Mouse (Mus musculus) neural tube, embryonic 13.5 days (tissue): ENCODE data around the gene Kcnd2. TPM values are rescaled to one million over a fixed set of nuclear protein-coding genes. Genes with fewer than 3 reads are reported as not detected.
"Not testable (repeated sequence)": the region's sequence is repeated elsewhere in the genome, so short reads cannot be mapped to it uniquely, and the experiment has no call there.

ENCODE experiments used
- ATAC-seq: fragments of 200-750 bp; cut with Nextera tagmentation; 2 replicates; pipeline ENCODE4 v1.8.0; 2017; ENCODE audit warnings: low read depth, mild to moderate bottlenecking, moderate TSS enrichment, moderate library complexity
- H3K27ac ChIP-seq: fragments of 300-500 bp; sonication (generic); replicated peaks from 2 replicates; pipeline ENCODE4 v1.5.1; 2015; ENCODE audit warnings: moderate library complexity, mild to moderate bottlenecking, inconsistent platforms
- H3K27me3 ChIP-seq: fragments of 300-500 bp; sonication (generic); 2 replicates; pipeline ENCODE4 v1.6.1; 2015; ENCODE audit warnings: mild to moderate bottlenecking, inconsistent platforms
- H3K36me3 ChIP-seq: fragments of 300-500 bp; sonication (generic); 2 replicates; pipeline ENCODE4 v1.6.1; 2015; ENCODE audit warnings: mild to moderate bottlenecking, inconsistent platforms
- H3K4me1 ChIP-seq: fragments of 300-500 bp; sonication (generic); replicated peaks from 2 replicates; pipeline ENCODE4 v1.6.1; 2015; ENCODE audit warnings: inconsistent platforms
- H3K4me2 ChIP-seq: fragments of 300-500 bp; sonication (generic); 2 replicates; pipeline ENCODE4 v1.6.1; 2015; ENCODE audit warnings: inconsistent platforms, mild to moderate bottlenecking, moderate library complexity
- H3K4me3 ChIP-seq: fragments of 300-500 bp; sonication (generic); 2 replicates; pipeline ENCODE4 v1.5.1; 2015; ENCODE audit warnings: mild to moderate bottlenecking, inconsistent platforms
- H3K9ac ChIP-seq: fragments of 300-500 bp; sonication (generic); 2 replicates; pipeline ENCODE4 v1.6.1; 2015; ENCODE audit warnings: moderate library complexity, mild to moderate bottlenecking, inconsistent platforms
- H3K9me3 ChIP-seq: fragments of 300-500 bp; sonication (generic); 2 replicates; pipeline ENCODE4 v1.6.1; 2016; ENCODE audit warnings: inconsistent platforms
- WGBS: fragments of 180-500 bp; shearing (Covaris S2); methylation state at CpG from one replicate; pipeline ENCODE4 v1.1.7; 2015; 5-methylcytosine and 5-hydroxymethylcytosine counted together
- polyA plus RNA-seq: library from polyadenylated mRNA; unstranded; fragments of >200 nt; fragmentation: Nextera tagmentation; extraction: Ambion mirVana; gene quantifications from 2 replicates; pipeline ENCODE4 v1.2.1, GENCODE M21; 2015

Kcnd2 gene
- polyA plus RNA-seq, 1 experiment from 2014 or later: 14.8 TPM

DNA sequence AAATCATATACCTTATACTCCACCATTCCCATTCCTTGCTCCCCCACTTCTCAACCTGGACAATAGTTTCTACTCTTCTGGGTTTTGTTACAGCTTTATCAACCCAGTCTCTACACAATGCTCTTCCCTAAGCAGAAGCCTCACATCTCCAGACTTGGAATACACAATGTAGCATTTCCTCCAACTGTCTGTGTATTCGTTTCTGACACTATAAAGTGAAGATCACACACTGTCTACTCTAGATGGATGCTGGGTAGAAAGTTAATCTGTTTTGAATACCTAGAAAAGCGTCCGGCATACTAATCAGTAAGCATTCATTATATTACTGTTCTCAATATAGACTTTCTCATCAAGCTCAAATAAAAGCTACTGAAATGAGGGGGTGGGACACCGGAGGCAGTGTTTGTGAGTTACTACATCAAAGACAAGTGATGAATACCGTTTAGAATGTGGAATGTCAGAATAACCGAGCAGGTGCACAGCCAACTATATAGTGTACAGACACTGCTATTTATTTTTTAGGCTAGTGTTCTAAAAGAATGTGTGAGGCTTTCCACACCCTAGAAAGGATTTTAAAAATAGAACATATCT is 62.1 kb downstream of the Kcnd2 start:
- Histone ChIP-seq H3K4me2 (no peak overlapping the region), H3K4me3 (no peak overlapping the region), H3K4me1 (no peaks in the 10 kb centered on the region), H3K9me3 (peaks cover 4% of the 10 kb centered on the region; the same call in 1 of the 2 replicates), H3K27me3 (no peaks in the 10 kb centered on the region), H3K27ac (no peak overlapping the region), H3K9ac (no peak overlapping the region), H3K36me3 (no peaks in the 10 kb centered on the region)
- ATAC-seq: no peak
- 57% methylated on average over 6 of the region's 6 CpGs for WGBS

DNA sequence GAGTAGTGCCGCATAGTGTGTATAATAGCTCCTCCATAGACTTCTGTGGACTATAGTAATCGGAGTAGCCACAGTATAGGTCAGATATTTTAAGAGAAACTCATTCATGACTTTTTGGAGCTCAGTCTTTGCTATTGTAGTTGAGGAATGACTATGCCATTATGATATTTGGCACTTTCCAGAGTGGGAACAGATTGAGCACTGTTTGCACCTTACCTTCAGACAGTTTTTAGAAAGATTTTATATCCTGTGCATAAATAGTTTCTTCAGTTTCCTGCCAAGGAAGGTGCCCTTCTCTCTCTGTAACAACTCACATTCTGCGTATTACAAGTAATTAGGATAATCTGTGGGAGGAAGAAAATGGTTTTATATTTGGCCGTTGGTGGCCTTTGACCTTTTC is 89.6 kb downstream of the Kcnd2 start:
- Histone ChIP-seq H3K36me3 (no peaks in the 10 kb centered on the region), H3K27me3 (no peaks in the 10 kb centered on the region), H3K4me1 (no peaks in the 10 kb centered on the region), H3K4me3 (no peak overlapping the region), H3K4me2 (no peak overlapping the region), H3K9me3 (no peaks in the 10 kb centered on the region), H3K27ac (no peak overlapping the region), H3K9ac (no peak overlapping the region)
- WGBS: 95% methylated on average over 4 of the region's 4 CpGs
- no peak for ATAC-seq

DNA sequence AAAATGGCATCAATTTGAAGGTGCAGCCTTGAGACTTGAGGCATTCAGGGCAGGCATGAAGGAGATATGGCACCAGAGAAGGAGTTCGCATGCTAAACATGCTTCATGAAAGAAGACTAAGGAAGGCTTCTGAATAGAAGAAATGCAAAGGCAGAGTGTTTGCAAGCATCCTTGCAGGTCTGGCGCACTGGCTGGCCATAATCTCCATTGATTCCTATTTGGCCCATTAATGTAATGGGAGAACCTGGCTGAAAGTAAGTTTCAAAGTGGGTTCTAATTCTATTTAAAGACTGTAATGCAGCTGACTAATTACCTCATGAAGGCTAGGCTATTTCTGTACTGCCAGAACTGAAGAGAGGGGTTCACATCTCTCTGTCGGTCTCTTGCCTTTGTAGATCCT is 94.9 kb downstream of the Kcnd2 start:
- ATAC-seq: no peak
- Histone ChIP-seq H3K4me1 (no peaks in the 10 kb centered on the region), H3K4me3 (no peak overlapping the region), H3K4me2 (no peak overlapping the region), H3K27ac (no peak overlapping the region), H3K27me3 (no peaks in the 10 kb centered on the region), H3K9me3 (no peaks in the 10 kb centered on the region), H3K36me3 (no peaks in the 10 kb centered on the region), H3K9ac (no peak overlapping the region)
- WGBS: 91% methylated on average over 3 of the region's 3 CpGs

DNA sequence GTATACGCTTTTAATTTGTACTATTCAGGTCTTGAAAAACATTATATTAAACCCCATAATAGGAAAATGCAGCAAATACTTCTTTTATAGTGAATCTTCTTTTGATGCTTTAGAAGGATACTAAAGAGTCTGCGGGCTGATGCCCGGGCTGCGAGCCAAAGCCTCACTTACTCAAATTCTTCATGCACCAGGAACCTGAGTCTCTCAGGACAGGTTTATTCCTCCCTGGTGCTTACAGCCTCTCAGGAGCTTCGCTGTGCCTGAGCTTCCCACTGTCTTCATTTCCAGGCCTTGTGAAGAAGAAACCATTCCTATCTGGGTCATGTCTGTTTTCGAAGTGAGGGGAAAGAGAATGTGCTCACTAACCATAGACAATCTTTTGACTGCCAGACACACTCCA is 106.1 kb downstream of the Kcnd2 start:
- no peak overlapping the region for H3K27ac ChIP-seq
- H3K9me3 ChIP-seq: no peaks in the 10 kb centered on the region
- no peaks in the 10 kb centered on the region for H3K36me3 ChIP-seq
- H3K4me1 ChIP-seq: 0 out of 2 replicates have a peak, but pooled peaks cover 3% of the 10 kb centered on the region
- no peak overlapping the region for H3K9ac ChIP-seq
- no peaks in the 10 kb centered on the region for H3K27me3 ChIP-seq
- no peak overlapping the region for H3K4me3 ChIP-seq
- no peak overlapping the region for H3K4me2 ChIP-seq
- WGBS: 88% methylated on average over 6 of the region's 6 CpGs
- ATAC-seq: no peak

DNA sequence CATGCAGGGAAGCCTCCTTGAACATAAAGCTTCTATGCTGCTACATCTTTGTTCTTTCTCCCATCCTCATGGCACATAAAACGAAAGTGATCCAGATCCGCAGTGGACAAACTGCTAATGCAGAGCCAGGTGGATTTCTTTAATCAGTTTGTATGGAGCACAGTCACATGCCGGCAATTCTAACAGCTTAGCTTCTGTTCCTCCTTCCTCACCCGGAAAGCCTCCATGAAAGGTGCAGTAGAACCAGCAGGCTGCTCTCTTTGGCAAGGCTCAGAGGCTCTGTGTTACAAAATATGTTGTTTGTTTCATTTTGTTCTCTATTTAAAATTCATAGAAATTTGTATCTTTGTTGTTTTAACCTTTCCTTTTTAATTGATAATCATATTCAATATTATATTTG is 106.9 kb downstream of the Kcnd2 start:
- Histone ChIP-seq H3K4me2 (no peak overlapping the region), H3K4me3 (no peak overlapping the region), H3K4me1 (peaks cover 9% of the 10 kb centered on the region), H3K9me3 (no peaks in the 10 kb centered on the region), H3K27ac (no peak overlapping the region), H3K36me3 (no peaks in the 10 kb centered on the region), H3K9ac (no peak overlapping the region), H3K27me3 (no peaks in the 10 kb centered on the region)
- ATAC-seq: no peak
- 93% methylated on average over 4 of the region's 4 CpGs for WGBS

DNA sequence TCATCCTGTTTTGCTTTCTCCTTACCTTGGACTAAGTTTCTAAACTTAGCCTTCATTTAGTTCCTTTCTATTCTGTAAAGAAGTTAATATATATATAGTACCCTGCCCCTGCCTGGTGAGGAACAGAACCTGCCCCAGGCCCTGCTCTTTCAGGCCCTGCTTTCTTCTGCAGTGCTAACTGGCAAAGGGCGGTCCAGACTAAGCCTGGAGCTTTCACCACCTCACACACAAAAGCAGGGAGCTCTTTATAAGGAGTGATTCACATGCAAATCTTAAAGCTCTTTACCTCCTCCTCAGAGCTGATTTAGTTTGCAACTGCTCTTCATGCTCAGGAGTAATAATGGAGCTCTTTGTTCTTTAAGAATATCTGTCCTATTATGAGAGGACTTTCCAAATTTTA is 109.9 kb downstream of the Kcnd2 start:
- Histone ChIP-seq H3K4me1 (peaks cover 11% of the 10 kb centered on the region), H3K4me2 (no peak overlapping the region), H3K27ac (no peak overlapping the region), H3K36me3 (no peaks in the 10 kb centered on the region), H3K9ac (no peak overlapping the region), H3K4me3 (no peak overlapping the region), H3K9me3 (no peaks in the 10 kb centered on the region), H3K27me3 (no peaks in the 10 kb centered on the region)
- ATAC-seq: no peak
- WGBS: 3% methylated on average over 1 of the region's 1 CpGs

DNA sequence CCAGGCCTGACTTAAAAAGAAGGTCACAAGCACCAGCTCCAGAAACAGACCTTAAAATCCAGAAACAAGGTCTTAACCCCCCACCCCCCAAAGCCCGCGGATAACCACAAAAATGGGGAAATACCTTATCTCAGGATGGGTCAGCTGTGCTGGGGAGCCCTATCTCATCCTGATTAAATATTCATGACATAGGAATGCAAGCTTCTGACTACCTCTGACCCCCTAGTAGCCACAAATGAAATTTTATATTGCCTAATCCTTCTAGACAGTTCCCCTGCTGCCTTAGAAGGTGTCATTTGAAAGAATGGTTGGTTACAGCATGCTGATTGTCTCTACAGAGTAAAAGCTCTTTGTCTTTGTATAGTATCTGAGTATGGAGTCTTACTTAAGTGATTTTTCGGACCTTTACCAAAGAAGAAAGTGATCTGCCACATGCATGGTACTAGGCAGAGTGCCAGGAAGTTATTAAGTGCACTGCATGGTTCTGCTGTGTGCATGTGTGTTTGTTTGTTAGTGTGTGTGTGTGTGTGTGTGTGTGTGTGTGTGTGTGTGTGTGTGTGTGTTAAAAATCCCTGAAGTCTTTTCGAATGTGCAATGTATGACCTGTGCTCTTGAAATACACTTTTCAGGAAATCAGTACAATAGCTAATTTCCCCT is 111.9 kb downstream of the Kcnd2 start:
- Histone ChIP-seq H3K36me3 (no peaks in the 10 kb centered on the region), H3K9me3 (no peaks in the 10 kb centered on the region), H3K4me2 (no peak overlapping the region), H3K27me3 (no peaks in the 10 kb centered on the region), H3K4me3 (no peak overlapping the region), H3K4me1 (peaks cover 11% of the 10 kb centered on the region), H3K27ac (no peak overlapping the region; the same call in 1 of the 2 replicates), H3K9ac (no peak overlapping the region)
- peak; percentile 32; the same call in 1 of the 2 replicates for ATAC-seq
- WGBS: 75% methylated on average over 4 of the region's 4 CpGs

DNA sequence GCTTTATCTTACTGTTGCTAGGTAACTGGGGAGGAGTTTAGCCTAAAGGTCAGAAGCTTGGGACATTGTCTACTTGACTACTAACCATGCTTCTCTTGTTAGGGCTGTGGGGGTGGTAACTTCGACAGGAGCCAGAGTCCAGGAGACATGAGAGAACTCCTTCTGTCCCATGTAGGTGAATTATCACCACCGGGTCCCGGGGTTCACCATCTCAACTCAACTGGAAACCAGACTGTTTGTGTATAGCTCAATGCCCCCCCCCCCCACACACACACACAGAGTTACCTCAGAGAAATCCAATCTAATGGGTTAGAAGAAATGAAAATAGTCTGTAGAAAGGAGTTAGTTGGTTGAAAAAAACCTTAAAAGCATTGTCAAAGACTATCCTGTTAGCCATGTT is 170.0 kb downstream of the Kcnd2 start:
- H3K4me2 ChIP-seq, H3K27ac ChIP-seq, H3K27me3 ChIP-seq, H3K9ac ChIP-seq, H3K9me3 ChIP-seq, ATAC-seq, H3K4me3 ChIP-seq, H3K36me3 ChIP-seq, H3K4me1 ChIP-seq: not testable (repeated sequence)
- 44% methylated on average over 3 of the region's 3 CpGs for WGBS

DNA sequence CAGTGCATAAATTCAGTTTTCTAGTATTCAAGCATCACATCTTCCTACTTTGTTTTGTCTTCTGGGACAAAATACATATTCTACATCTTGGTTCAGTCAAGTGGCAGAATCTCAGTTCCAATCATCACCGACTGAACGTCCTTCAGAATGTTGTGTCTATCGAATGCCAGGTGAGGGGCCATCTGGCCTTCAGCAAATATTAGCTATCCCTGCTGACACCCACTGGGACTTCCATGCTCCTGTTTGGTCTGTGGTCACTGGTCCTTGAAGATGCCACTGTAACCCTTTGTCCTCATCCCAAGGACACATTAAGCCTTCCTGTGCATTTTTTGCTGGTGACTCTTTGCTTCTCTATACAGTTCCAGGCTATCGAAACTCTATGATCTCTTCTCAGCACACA is 176.5 kb downstream of the Kcnd2 start:
- Histone ChIP-seq H3K36me3 (no peaks in the 10 kb centered on the region), H3K9ac (no peak overlapping the region), H3K27ac (no peak overlapping the region), H3K4me2 (no peak overlapping the region), H3K27me3 (no peaks in the 10 kb centered on the region), H3K4me1 (no peaks in the 10 kb centered on the region), H3K4me3 (no peak overlapping the region), H3K9me3 (no peaks in the 10 kb centered on the region)
- no peak for ATAC-seq
- 92% methylated on average over 4 of the region's 4 CpGs for WGBS

DNA sequence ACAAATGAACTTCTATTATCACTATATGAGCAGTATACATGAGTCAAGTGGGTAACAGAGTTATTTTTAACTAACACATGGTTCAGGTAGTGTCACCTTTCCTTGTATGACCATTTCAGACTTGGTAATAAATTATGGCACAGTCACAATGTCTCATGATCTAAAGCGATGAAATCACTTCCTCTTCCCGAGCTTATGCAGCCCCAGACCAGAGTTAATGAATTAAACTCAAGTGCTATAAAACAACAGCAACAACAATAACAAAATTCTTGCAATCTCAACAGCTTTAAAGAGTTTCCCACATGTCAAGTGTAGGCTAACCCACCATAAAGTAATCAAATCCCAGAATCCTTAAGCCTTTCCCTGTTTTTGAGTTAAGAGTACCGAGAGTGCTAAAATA is 198.4 kb downstream of the Kcnd2 start:
- H3K4me1 ChIP-seq: no peaks in the 10 kb centered on the region
- no peaks in the 10 kb centered on the region for H3K27me3 ChIP-seq
- 86% methylated on average over 3 of the region's 3 CpGs for WGBS
- H3K27ac ChIP-seq: no peak overlapping the region
- no peaks in the 10 kb centered on the region for H3K9me3 ChIP-seq
- no peak overlapping the region for H3K4me2 ChIP-seq
- H3K36me3 ChIP-seq: no peaks in the 10 kb centered on the region
- ATAC-seq: no peak
- no peak overlapping the region for H3K4me3 ChIP-seq
- no peak overlapping the region for H3K9ac ChIP-seq

DNA sequence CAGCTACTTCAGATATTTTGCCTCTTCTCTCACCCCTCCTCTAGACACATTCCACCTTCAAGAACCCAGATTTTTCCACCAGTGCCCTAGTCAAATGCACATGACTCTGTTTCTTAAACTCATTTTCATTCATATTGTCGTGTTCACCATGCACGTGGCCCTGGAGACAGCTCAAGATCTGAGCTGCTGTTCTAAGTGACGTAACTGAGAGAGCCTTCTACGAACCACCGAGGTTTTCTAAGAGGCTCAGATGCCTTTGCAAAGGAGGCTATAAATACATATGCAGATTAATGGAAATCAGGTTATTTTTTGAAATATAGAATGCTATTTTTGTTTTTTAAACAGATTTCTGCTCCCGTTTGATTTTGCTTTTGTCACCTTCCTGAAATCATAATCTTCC is 202.9 kb downstream of the Kcnd2 start:
- Histone ChIP-seq H3K9me3 (no peaks in the 10 kb centered on the region), H3K4me3 (no peak overlapping the region), H3K4me1 (no peaks in the 10 kb centered on the region), H3K4me2 (no peak overlapping the region), H3K9ac (no peak overlapping the region), H3K27me3 (no peaks in the 10 kb centered on the region), H3K36me3 (no peaks in the 10 kb centered on the region), H3K27ac (no peak overlapping the region)
- no peak for ATAC-seq
- WGBS: 74% methylated on average over 6 of the region's 6 CpGs

DNA sequence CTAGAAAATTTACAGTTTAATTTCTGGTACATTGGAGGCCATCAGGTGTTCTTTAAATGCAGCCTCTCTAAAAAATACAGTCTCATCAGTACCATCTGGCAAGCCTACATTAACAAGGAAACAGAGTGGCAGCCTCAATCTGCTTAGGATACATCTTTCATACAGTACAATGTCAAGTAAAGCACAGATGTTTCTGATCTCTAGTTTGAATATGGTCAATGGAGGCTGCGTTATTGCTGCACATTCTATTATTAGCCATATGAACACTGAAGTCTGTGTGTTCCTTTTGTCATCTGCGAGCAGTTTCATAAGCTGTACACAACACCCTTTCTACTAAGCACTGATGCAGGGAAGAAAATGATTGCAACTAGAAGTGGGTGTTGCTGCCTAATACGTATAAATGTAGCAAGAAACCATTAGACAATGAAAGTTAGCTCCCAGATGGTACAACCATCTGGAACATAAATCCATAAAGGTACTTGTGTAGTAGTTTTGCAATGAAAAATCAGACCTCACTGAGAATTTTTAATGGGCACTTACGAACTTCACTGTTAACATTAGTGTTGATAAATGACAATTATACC is 209.0 kb downstream of the Kcnd2 start:
- Histone ChIP-seq H3K27ac (0 out of 2 replicates have a peak overlapping the region, but pooled peaks have one; percentile 3), H3K4me3 (no peak overlapping the region), H3K9me3 (no peaks in the 10 kb centered on the region), H3K27me3 (no peaks in the 10 kb centered on the region), H3K4me2 (no peak overlapping the region), H3K36me3 (no peaks in the 10 kb centered on the region), H3K9ac (no peak overlapping the region), H3K4me1 (no peaks in the 10 kb centered on the region)
- no peak for ATAC-seq
- WGBS: 59% methylated on average over 4 of the region's 4 CpGs

DNA sequence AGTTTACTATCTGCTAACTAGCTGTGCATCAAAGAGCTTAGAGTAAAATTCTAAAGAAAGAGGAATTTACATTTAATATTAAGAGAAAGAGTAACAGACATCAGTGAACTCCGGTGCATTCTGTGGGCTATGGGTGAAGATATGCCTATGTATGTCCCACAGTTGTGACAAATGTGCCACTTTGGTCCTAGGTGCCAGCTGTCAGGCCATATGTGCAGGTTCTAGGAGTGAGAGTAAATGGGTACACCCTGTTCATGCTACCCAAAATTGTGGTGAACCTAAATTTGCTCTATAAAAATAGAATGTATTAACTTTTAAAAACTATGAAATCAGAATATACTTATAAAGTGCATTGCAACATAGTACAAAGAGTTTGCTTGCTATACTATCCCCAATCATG is 215.8 kb downstream of the Kcnd2 start:
- Histone ChIP-seq H3K9ac (no peak overlapping the region), H3K4me1 (no peaks in the 10 kb centered on the region), H3K36me3 (no peaks in the 10 kb centered on the region), H3K4me2 (no peak overlapping the region), H3K9me3 (no peaks in the 10 kb centered on the region), H3K27me3 (no peaks in the 10 kb centered on the region), H3K4me3 (no peak overlapping the region), H3K27ac (no peak overlapping the region)
- ATAC-seq: no peak
- WGBS: 95% methylated on average over 1 of the region's 1 CpGs
